Mouse (Mus musculus) intestine, embryonic 16.5 days (tissue): ENCODE results near the gene Usp48. TPM values are rescaled to one million over a fixed set of nuclear protein-coding genes. Genes with fewer than 3 reads are reported as not detected.
A peak's percentile ranks its signal among the peaks of the same experiment; 100 is the strongest.
"Not testable (repeated sequence)": the region's sequence is repeated elsewhere in the genome, so short reads cannot be mapped to it uniquely, and the experiment has no call there.

Experiments used
- ATAC-seq: fragments of 200-750 bp; cut with Nextera tagmentation; 2 replicates; pipeline ENCODE4 v1.8.0; 2017; ENCODE audit warnings: moderate TSS enrichment, moderate library complexity
- H3K27ac ChIP-seq: fragments of 300-500 bp; sonication (generic); 2 replicates; pipeline ENCODE4 v1.5.1; 2014; ENCODE audit warnings: mild to moderate bottlenecking, low read length
- H3K27me3 ChIP-seq: fragments of 300-500 bp; sonication (generic); replicated peaks from 2 replicates; pipeline ENCODE4 v1.6.1; 2014; ENCODE audit warnings: low read length, control low read depth, mixed read lengths; ENCODE audit not compliant: control insufficient read depth, insufficient read depth
- H3K36me3 ChIP-seq: fragments of 300-500 bp; sonication (generic); 2 replicates; pipeline ENCODE4 v1.6.1; 2014; ENCODE audit warnings: low read length, control low read depth; ENCODE audit not compliant: control insufficient read depth, insufficient read depth
- H3K4me1 ChIP-seq: fragments of 300-500 bp; sonication (generic); 2 replicates; pipeline ENCODE4 v1.6.1; 2014; ENCODE audit warnings: low read length, control low read depth, mixed read lengths; ENCODE audit not compliant: control insufficient read depth, insufficient read depth
- H3K4me2 ChIP-seq: fragments of 300-500 bp; sonication (generic); 2 replicates; pipeline ENCODE4 v1.6.1; 2014; ENCODE audit warnings: low read depth, low read length, control low read depth
- H3K4me3 ChIP-seq: fragments of 300-500 bp; sonication (generic); 2 replicates; pipeline ENCODE4 v1.5.1; 2014; ENCODE audit warnings: mild to moderate bottlenecking, low read length
- H3K9ac ChIP-seq: fragments of 300-500 bp; sonication (generic); 2 replicates; pipeline ENCODE4 v1.6.1; 2014; ENCODE audit warnings: low read depth, low read length
- H3K9me3 ChIP-seq: fragments of 300-500 bp; sonication (generic); 2 replicates; pipeline ENCODE4 v1.6.1; 2016; ENCODE audit warnings: low read length, control low read depth; ENCODE audit not compliant: control insufficient read depth
- WGBS: fragments of 180-500 bp; shearing (Covaris S2); extraction: QIAGEN DNeasy Blood & Tissue Kit; methylation state at CpG from one replicate; pipeline ENCODE4 v1.1.7; 2014; 5-methylcytosine and 5-hydroxymethylcytosine counted together
- polyA plus RNA-seq: library from polyadenylated mRNA; unstranded; fragments of >200 nt; fragmentation: Nextera tagmentation; extraction: Ambion mirVana; gene quantifications from 2 replicates; pipeline ENCODE4 v1.2.1, GENCODE M21; 2015

Usp48 gene
- polyA plus RNA-seq, 1 experiment from 2014 or later = 48.3 TPM

- no peaks in the 10 kb centered on the region for H3K36me3 ChIP-seq
- H3K4me3 ChIP-seq = no peak overlapping the region
- peaks cover 5% of the 10 kb centered on the region; the same call in 1 of the 2 replicates for H3K4me1 ChIP-seq
- H3K4me2 ChIP-seq = no peak overlapping the region
- WGBS = 48% methylated on average over 4 of the region's 4 CpGs
- H3K9me3 ChIP-seq = no peaks in the 10 kb centered on the region
- ATAC-seq = no peak
- H3K27me3 ChIP-seq = no peaks in the 10 kb centered on the region
- no peak overlapping the region for H3K9ac ChIP-seq
- no peak overlapping the region for H3K27ac ChIP-seq
Observed at GRCm38 (mm10) chr4:137579789-137580188, 13.8 kb upstream of the Usp48 start.

- Histone ChIP-seq H3K9ac (no peak overlapping the region), H3K9me3 (no peaks in the 10 kb centered on the region), H3K4me1 (peaks cover 5% of the 10 kb centered on the region; the same call in 1 of the 2 replicates), H3K36me3 (no peaks in the 10 kb centered on the region), H3K4me2 (no peak overlapping the region), H3K27ac (no peak overlapping the region), H3K27me3 (no peaks in the 10 kb centered on the region), H3K4me3 (no peak overlapping the region)
- 73% methylated on average over 2 of the region's 2 CpGs for WGBS
- ATAC-seq = no peak
Observed at GRCm38 (mm10) chr4:137580299-137580698, 13.3 kb upstream of the Usp48 start.

- Histone ChIP-seq H3K36me3 (no peaks in the 10 kb centered on the region), H3K9me3 (no peaks in the 10 kb centered on the region), H3K27me3 (no peaks in the 10 kb centered on the region), H3K4me3 (no peak overlapping the region), H3K4me1 (peaks cover 5% of the 10 kb centered on the region; the same call in 1 of the 2 replicates), H3K4me2 (no peak overlapping the region), H3K9ac (no peak overlapping the region), H3K27ac (no peak overlapping the region)
- WGBS = 46% methylated on average over 3 of the region's 3 CpGs
- no peak for ATAC-seq
Observed at GRCm38 (mm10) chr4:137581815-137582214, 11.7 kb upstream of the Usp48 start.

- H3K9ac ChIP-seq, H3K36me3 ChIP-seq, H3K4me2 ChIP-seq, H3K4me1 ChIP-seq, ATAC-seq, H3K9me3 ChIP-seq, H3K27ac ChIP-seq, H3K27me3 ChIP-seq, H3K4me3 ChIP-seq: not testable (repeated sequence)
- 85% methylated on average over 2 of the region's 3 CpGs for WGBS
Observed at GRCm38 (mm10) chr4:137589095-137589494, 4.5 kb upstream of the Usp48 start.

DNA sequence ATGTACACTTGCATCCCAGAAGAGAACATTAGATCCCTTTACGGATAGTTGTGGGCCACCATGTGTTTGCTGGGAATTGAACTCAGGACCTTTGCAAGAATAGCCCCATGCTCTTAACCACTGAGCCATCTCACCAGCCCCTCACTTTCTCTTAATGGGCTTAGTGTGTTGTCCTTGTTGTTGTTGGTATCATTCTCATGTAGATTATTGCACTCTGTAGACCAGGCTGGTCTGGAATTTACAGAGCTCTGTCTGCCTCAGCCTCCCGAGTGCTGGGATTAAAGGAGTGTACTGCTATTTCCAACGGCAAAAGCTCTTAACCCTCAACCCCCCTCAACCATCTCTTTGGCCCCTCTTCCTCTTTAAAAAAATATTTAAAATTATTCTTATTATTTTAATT lies 4.0 kb upstream of the Usp48 start:
- H3K9me3 ChIP-seq = no peaks in the 10 kb centered on the region
- no peak overlapping the region for H3K4me3 ChIP-seq
- H3K9ac ChIP-seq = no peak overlapping the region
- ATAC-seq = no peak
- no peaks in the 10 kb centered on the region for H3K36me3 ChIP-seq
- H3K4me1 ChIP-seq = peaks cover 3% of the 10 kb centered on the region; the same call in 1 of the 2 replicates
- no peak overlapping the region for H3K27ac ChIP-seq
- H3K4me2 ChIP-seq = no peak overlapping the region
- WGBS = 83% methylated on average over 3 of the region's 3 CpGs
- no peaks in the 10 kb centered on the region for H3K27me3 ChIP-seq

DNA sequence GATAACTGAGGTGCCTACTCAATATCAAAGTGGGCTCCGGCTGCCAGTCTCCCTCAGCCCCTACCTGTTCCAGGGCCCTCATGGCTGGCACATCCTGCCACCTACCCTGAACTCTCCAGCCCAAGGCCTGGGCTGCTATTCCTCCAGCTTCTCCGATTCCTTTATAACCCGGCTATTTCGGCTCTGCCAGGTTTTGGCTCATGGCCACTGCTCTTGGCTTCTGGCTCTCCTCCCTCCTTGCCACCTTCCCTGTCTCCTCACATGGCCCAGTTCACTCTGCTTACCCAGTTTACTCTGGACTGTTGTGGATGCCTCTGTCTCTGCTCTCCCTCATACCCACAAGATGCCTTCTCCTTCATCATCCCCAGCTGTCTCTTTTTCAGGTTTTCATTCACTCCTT lies 2.6 kb upstream of the Usp48 start:
- H3K4me3 ChIP-seq = no peak overlapping the region
- H3K4me2 ChIP-seq = no peak overlapping the region
- no peaks in the 10 kb centered on the region for H3K36me3 ChIP-seq
- ATAC-seq = no peak
- H3K4me1 ChIP-seq = peaks cover 13% of the 10 kb centered on the region
- no peaks in the 10 kb centered on the region for H3K9me3 ChIP-seq
- no peak overlapping the region for H3K9ac ChIP-seq
- no peaks in the 10 kb centered on the region for H3K27me3 ChIP-seq
- H3K27ac ChIP-seq = no peak overlapping the region
- 88% methylated on average over 4 of the region's 4 CpGs for WGBS

DNA sequence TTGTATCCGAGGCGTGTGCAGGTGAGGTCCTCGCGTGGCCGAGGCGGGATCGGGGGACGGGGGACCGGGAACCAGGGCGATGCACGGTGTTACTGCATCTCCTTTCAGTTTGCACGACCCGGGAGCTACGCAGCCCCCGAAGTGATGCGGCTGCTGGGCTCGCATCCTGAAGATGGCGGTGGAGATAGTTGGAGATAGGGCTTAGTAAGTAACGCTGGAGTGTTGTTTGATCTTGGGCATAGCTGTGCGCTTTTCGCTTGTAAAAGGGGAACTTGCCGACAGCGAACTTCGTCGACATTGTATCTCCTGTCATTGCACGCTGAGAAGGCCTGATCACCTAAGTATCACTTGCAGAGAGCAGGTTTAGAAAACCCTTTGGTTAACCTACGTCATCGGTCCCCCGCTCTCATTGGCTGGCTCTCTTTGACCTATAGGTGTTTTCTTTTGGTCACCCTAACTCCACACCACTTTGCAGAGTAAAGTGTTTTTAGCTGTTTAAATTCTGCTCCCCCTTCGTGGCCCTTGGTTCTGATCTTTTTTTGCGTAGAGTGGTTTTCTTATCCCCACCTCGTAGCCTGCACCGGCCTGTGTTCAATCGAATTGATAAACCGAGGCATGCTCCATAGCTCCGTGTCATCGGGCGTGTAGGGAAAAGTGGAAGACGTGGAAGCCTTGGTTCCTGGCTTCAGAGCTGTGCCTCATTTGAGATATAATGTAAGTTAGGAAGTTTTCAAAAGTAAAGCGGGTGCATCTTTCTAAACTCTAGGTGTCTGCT lies 1.1 kb downstream of the Usp48 start:
- H3K4me3 ChIP-seq = peak overlapping the region; percentile 88
- no peaks in the 10 kb centered on the region for H3K36me3 ChIP-seq
- WGBS = 3% methylated on average over 40 of the region's 40 CpGs
- H3K4me2 ChIP-seq = peak overlapping the region; percentile 80
- peaks cover 32% of the 10 kb centered on the region for H3K4me1 ChIP-seq
- ATAC-seq = peak; percentile 43; the same call in 1 of the 2 replicates
- peak overlapping the region; percentile 99 for H3K27ac ChIP-seq
- H3K9ac ChIP-seq = peak overlapping the region; percentile 91
- no peaks in the 10 kb centered on the region for H3K9me3 ChIP-seq
- no peaks in the 10 kb centered on the region for H3K27me3 ChIP-seq

DNA sequence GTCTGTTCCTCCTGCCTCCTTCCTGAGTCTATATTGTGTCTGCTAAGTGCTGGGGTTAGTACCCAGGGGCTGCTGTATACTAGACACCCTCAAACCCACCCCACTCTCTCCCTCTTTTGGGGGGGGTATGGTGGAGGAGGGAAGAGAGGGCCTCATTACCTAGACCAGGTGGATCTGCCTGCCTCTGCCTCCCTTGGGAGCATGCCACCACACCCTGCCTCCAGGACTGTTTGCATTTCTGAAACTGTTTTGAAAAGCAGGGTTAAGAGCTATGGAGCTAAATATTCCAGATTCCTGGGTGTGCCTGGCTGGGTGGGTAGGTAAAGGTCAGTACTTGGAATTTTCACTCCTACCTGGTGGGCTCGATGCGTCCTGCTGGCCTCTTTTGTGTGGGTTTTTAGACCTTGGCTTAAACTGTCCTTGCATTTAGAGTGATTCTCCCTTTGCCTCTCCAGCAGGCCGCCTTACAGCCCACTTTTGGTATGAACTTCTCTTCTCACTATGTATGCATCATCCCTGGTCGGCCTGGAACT lies 3.6 kb downstream of the Usp48 start:
- 89% methylated on average over 4 of the region's 4 CpGs for WGBS
- no peak for ATAC-seq
- H3K4me2 ChIP-seq = no peak overlapping the region

GRCm38 (mm10) chr4:137598577-137598976 lies 5.0 kb downstream of the Usp48 start:
- H3K4me3 ChIP-seq = no peak overlapping the region
- no peaks in the 10 kb centered on the region for H3K9me3 ChIP-seq
- H3K4me2 ChIP-seq = no peak overlapping the region
- peaks cover 33% of the 10 kb centered on the region for H3K4me1 ChIP-seq
- H3K9ac ChIP-seq = no peak overlapping the region
- H3K27ac ChIP-seq = no peak overlapping the region
- no peak for ATAC-seq
- H3K27me3 ChIP-seq = no peaks in the 10 kb centered on the region
- H3K36me3 ChIP-seq = no peaks in the 10 kb centered on the region
- WGBS = 80% methylated on average over 5 of the region's 5 CpGs

More for the DNA sequence above, 3.6 kb downstream of the Usp48 start:
- Histone ChIP-seq H3K27ac (no peak overlapping the region), H3K4me3 (no peak overlapping the region), H3K9ac (no peak overlapping the region), H3K36me3 (no peaks in the 10 kb centered on the region), H3K27me3 (no peaks in the 10 kb centered on the region), H3K9me3 (no peaks in the 10 kb centered on the region), H3K4me1 (peaks cover 33% of the 10 kb centered on the region)
